Mouse (Mus musculus) stomach, embryonic 14.5 days (tissue): ENCODE results near the gene Caprin1. TPM values are rescaled to one million over a fixed set of nuclear protein-coding genes. Genes with fewer than 3 reads are reported as not detected.

Source experiments
- ATAC-seq: fragments of 200-750 bp; cut with Nextera tagmentation; 2 replicates; pipeline ENCODE4 v1.8.0; 2017; ENCODE audit warnings: low read depth, moderate TSS enrichment; ENCODE audit not compliant: insufficient number of reproducible peaks, insufficient read depth, low FRiP score
- H3K27ac ChIP-seq: fragments of 300-500 bp; sonication (generic); 2 replicates; pipeline ENCODE4 v1.5.1; 2014; ENCODE audit warnings: mild to moderate bottlenecking, low read length, moderate library complexity, mixed read lengths
- H3K27me3 ChIP-seq: fragments of 300-500 bp; sonication (generic); 2 replicates; pipeline ENCODE4 v1.6.1; 2014; ENCODE audit warnings: low read length, control low read depth, mixed read lengths; ENCODE audit not compliant: control insufficient read depth, insufficient read depth
- H3K36me3 ChIP-seq: fragments of 300-500 bp; sonication (generic); 2 replicates; pipeline ENCODE4 v1.6.1; 2014; ENCODE audit warnings: mild to moderate bottlenecking, control low read depth, low read length, moderate library complexity, mixed read lengths; ENCODE audit not compliant: control insufficient read depth, insufficient read depth
- H3K4me1 ChIP-seq: fragments of 300-500 bp; sonication (generic); 2 replicates; pipeline ENCODE4 v1.6.1; 2014; ENCODE audit warnings: low read length, control low read depth, mixed read lengths; ENCODE audit not compliant: control insufficient read depth, insufficient read depth
- H3K4me2 ChIP-seq: fragments of 300-500 bp; sonication (generic); replicated peaks from 2 replicates; pipeline ENCODE4 v1.6.1; 2014; ENCODE audit warnings: low read depth, low read length, control low read depth
- H3K4me3 ChIP-seq: fragments of 300-500 bp; sonication (generic); 2 replicates; pipeline ENCODE4 v1.5.1; 2014; ENCODE audit warnings: low read depth, low read length, control low read depth
- H3K9ac ChIP-seq: fragments of 300-500 bp; sonication (generic); replicated peaks from 2 replicates; pipeline ENCODE4 v1.6.1; 2014; ENCODE audit warnings: low read depth, mild to moderate bottlenecking, control low read depth, low read length, moderate library complexity, mixed read lengths
- H3K9me3 ChIP-seq: fragments of 300-500 bp; sonication (generic); 2 replicates; pipeline ENCODE4 v1.6.1; 2016; ENCODE audit warnings: low read depth, low read length, control low read depth; ENCODE audit not compliant: control insufficient read depth
- WGBS: fragments of 180-500 bp; shearing (Covaris S2); extraction: QIAGEN DNeasy Blood & Tissue Kit; methylation state at CpG from one replicate; pipeline ENCODE4 v1.1.7; 2014; 5-methylcytosine and 5-hydroxymethylcytosine counted together
- polyA plus RNA-seq: library from polyadenylated mRNA; unstranded; fragments of >200 nt; fragmentation: Nextera tagmentation; extraction: Ambion mirVana; gene quantifications from 2 replicates; pipeline ENCODE4 v1.2.1, GENCODE M21; 2014

The Caprin1 gene
- polyA plus RNA-seq, 1 experiment from 2014 or later: 358 TPM

DNA sequence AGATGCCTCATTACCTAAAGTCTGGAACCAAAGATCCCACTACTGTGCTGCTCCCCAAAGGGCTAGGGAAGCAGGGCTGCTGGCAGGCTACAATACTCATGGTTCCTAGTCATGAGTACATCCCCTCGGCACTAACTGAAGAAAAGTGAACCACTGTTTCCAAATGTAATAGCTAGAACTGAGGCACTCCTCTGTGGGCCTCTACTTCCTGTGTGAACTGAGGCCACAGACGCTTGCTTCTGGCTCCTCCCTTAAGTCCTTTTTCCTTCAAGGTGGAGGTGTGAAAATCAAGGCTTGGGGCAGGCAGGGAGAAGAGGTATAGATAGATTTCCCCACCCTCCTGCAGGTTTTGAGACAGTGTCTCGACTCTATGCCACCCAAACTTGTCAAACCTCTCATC lies 42.8 kb downstream of the Caprin1 start:
- 87% methylated on average over 3 of the region's 3 CpGs for WGBS
- peaks cover 36% of the 10 kb centered on the region for H3K36me3 ChIP-seq

DNA sequence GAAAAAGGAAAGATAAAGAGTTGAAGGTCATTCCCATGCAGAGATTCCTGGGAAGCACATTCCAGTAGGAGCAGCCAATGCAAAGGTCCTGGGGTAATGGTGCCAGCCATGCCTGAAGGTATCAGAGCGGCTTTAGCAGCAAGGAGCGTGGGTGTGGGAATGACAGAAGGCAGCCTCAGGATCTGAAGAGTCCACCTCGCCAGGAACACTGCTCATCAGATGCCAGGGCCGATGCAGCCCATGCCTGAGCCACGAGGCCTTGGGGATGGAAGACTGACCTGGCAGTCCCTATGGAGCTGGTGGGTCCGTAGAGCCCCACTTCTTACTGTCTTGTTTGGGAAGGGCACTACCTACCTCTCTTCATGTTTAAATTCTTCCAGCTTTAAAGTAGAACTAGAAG lies 45.7 kb downstream of the Caprin1 start:
- ATAC-seq: no peak
- WGBS: 93% methylated on average over 6 of the region's 6 CpGs
- H3K27ac ChIP-seq: no peak overlapping the region
- no peak overlapping the region for H3K9ac ChIP-seq
- H3K36me3 ChIP-seq: peaks cover 48% of the 10 kb centered on the region
- no peaks in the 10 kb centered on the region for H3K4me1 ChIP-seq
- H3K4me3 ChIP-seq: no peak overlapping the region
- H3K27me3 ChIP-seq: no peaks in the 10 kb centered on the region
- no peak overlapping the region for H3K4me2 ChIP-seq
- H3K9me3 ChIP-seq: no peaks in the 10 kb centered on the region

More for the DNA sequence above, 42.8 kb downstream of the Caprin1 start:
- no peak overlapping the region for H3K27ac ChIP-seq
- no peak overlapping the region for H3K9ac ChIP-seq
- no peaks in the 10 kb centered on the region for H3K4me1 ChIP-seq
- no peak overlapping the region for H3K4me3 ChIP-seq
- H3K27me3 ChIP-seq: no peaks in the 10 kb centered on the region
- ATAC-seq: no peak
- no peaks in the 10 kb centered on the region for H3K9me3 ChIP-seq
- H3K4me2 ChIP-seq: no peak overlapping the region

GRCm38 (mm10) chr2:103749091-103749490 lies 48.4 kb downstream of the Caprin1 start:
- no peaks in the 10 kb centered on the region for H3K27me3 ChIP-seq
- no peak for ATAC-seq
- no peak overlapping the region for H3K4me2 ChIP-seq
- H3K27ac ChIP-seq: no peak overlapping the region
- no peaks in the 10 kb centered on the region for H3K4me1 ChIP-seq
- peaks cover 34% of the 10 kb centered on the region for H3K36me3 ChIP-seq
- 89% methylated on average over 3 of the region's 3 CpGs for WGBS
- no peak overlapping the region for H3K4me3 ChIP-seq
- no peaks in the 10 kb centered on the region for H3K9me3 ChIP-seq
- no peak overlapping the region for H3K9ac ChIP-seq

DNA sequence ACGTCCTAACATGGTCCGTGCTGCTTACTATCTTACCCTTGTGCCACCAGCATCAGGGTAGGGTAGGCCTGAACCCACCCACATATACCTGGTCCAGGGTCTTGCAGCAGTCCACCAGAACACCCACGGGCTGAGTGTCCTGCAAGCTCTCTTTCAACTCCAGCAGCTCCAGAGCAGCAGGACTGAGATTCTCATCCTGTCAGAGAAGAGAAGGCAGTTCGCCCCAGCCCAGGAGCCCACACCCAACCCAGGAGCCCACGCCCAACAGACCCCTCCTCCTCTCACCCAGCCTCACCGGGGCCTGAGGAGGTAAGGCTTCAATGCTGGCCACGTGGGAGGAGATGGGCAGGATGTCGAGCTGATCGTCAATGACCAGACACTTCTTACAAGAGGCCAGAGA lies 49.6 kb downstream of the Caprin1 start:
- Histone ChIP-seq H3K9ac (no peak overlapping the region), H3K27me3 (no peaks in the 10 kb centered on the region), H3K9me3 (no peaks in the 10 kb centered on the region), H3K36me3 (peaks cover 38% of the 10 kb centered on the region), H3K27ac (no peak overlapping the region), H3K4me2 (no peak overlapping the region), H3K4me1 (no peaks in the 10 kb centered on the region), H3K4me3 (no peak overlapping the region)
- no peak for ATAC-seq
- WGBS: 94% methylated on average over 9 of the region's 9 CpGs

GRCm38 (mm10) chr2:103746761-103747160 lies 50.7 kb downstream of the Caprin1 start:
- Histone ChIP-seq H3K4me1 (no peaks in the 10 kb centered on the region), H3K4me2 (no peak overlapping the region), H3K27ac (no peak overlapping the region), H3K4me3 (no peak overlapping the region), H3K36me3 (peaks cover 36% of the 10 kb centered on the region), H3K9ac (no peak overlapping the region), H3K9me3 (no peaks in the 10 kb centered on the region), H3K27me3 (no peaks in the 10 kb centered on the region)
- WGBS: 93% methylated on average over 2 of the region's 2 CpGs
- ATAC-seq: no peak

DNA sequence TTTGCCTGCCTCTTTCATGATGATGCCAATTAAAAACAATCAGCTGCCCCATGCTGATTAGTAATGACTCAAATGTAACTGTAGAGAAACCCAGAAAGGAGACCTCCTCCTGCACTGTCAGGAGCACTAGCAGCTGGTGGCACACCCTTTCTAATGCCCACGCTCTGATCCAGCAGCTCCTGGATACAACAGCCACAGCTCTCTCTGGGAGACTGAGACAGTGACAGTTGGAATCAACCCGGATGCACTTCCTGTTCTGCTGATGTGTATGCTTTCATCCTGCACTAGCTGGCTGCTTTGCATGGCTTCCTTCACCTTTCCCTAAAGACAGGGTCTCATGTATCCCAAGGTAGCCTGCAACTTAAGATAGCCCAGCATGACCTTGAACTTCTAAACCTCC lies 51.4 kb downstream of the Caprin1 start:
- Histone ChIP-seq H3K4me1 (no peaks in the 10 kb centered on the region), H3K27me3 (no peaks in the 10 kb centered on the region), H3K9ac (no peak overlapping the region), H3K36me3 (peaks cover 30% of the 10 kb centered on the region), H3K27ac (no peak overlapping the region), H3K4me2 (no peak overlapping the region), H3K4me3 (no peak overlapping the region), H3K9me3 (no peaks in the 10 kb centered on the region)
- no peak for ATAC-seq
- WGBS: 75% methylated on average over 2 of the region's 2 CpGs

GRCm38 (mm10) chr2:103745481-103745880 lies 52.0 kb downstream of the Caprin1 start:
- H3K27ac ChIP-seq: no peak overlapping the region
- H3K9ac ChIP-seq: no peak overlapping the region
- peaks cover 27% of the 10 kb centered on the region for H3K36me3 ChIP-seq
- no peak overlapping the region for H3K4me2 ChIP-seq
- ATAC-seq: no peak
- H3K9me3 ChIP-seq: no peaks in the 10 kb centered on the region
- H3K27me3 ChIP-seq: no peaks in the 10 kb centered on the region
- H3K4me1 ChIP-seq: no peaks in the 10 kb centered on the region
- whole genome bisulfite sequencing: 90% methylated on average over 5 of the region's 5 CpGs
- H3K4me3 ChIP-seq: no peak overlapping the region

GRCm38 (mm10) chr2:103743988-103744387 lies 53.5 kb downstream of the Caprin1 start:
- no peak overlapping the region for H3K4me3 ChIP-seq
- ATAC-seq: no peak
- H3K9me3 ChIP-seq: no peaks in the 10 kb centered on the region
- WGBS: 82% methylated on average over 7 of the region's 7 CpGs
- H3K27me3 ChIP-seq: no peaks in the 10 kb centered on the region
- no peak overlapping the region for H3K27ac ChIP-seq
- H3K4me2 ChIP-seq: no peak overlapping the region
- H3K36me3 ChIP-seq: peaks cover 20% of the 10 kb centered on the region
- no peaks in the 10 kb centered on the region for H3K4me1 ChIP-seq
- H3K9ac ChIP-seq: no peak overlapping the region

DNA sequence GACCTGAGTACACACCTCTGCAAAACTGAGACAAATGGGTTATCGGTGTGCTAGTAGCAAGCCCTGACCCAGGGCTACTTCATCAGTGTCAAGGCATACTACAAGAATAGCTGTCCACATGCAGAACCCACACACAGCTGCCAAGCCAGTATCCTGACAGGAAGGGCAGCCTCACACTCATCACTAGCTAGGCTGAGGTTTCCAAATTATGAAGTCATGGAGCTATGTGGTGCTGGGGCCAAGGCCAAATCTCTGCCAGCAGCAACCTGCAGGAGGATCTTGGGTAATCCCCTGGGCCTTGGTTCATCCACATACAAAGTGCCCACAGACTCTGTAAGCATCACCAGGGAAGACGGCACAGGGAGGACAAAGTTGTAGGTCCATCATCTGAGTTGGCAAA lies 53.9 kb downstream of the Caprin1 start:
- no peak overlapping the region for H3K4me3 ChIP-seq
- H3K9me3 ChIP-seq: no peaks in the 10 kb centered on the region
- no peak for ATAC-seq
- no peak overlapping the region for H3K27ac ChIP-seq
- H3K4me1 ChIP-seq: no peaks in the 10 kb centered on the region
- H3K27me3 ChIP-seq: no peaks in the 10 kb centered on the region
- H3K9ac ChIP-seq: no peak overlapping the region
- peaks cover 24% of the 10 kb centered on the region for H3K36me3 ChIP-seq
- WGBS: 84% methylated on average over 2 of the region's 2 CpGs
- no peak overlapping the region for H3K4me2 ChIP-seq
